Mouse (Mus musculus) intestine, embryonic 15.5 days (tissue): ENCODE results near the gene Mapre3. TPM values are rescaled to one million over a fixed set of nuclear protein-coding genes. Genes with fewer than 3 reads are reported as not detected.
A peak's percentile ranks its signal among the peaks of the same experiment; 100 is the strongest.

Source experiments
- ATAC-seq: fragments of 200-750 bp; cut with Nextera tagmentation; 2 replicates; pipeline ENCODE4 v1.8.0; 2017; ENCODE audit warnings: moderate TSS enrichment, moderate library complexity
- H3K27ac ChIP-seq: fragments of 300-500 bp; sonication (generic); 2 replicates; pipeline ENCODE4 v1.5.1; 2015; ENCODE audit warnings: mild to moderate bottlenecking, inconsistent platforms
- H3K27me3 ChIP-seq: fragments of 300-500 bp; sonication (generic); replicated peaks from 2 replicates; pipeline ENCODE4 v1.6.1; 2015; ENCODE audit warnings: inconsistent platforms
- H3K36me3 ChIP-seq: fragments of 300-500 bp; sonication (generic); 2 replicates; pipeline ENCODE4 v1.6.1; 2015; ENCODE audit warnings: inconsistent platforms
- H3K4me1 ChIP-seq: fragments of 300-500 bp; sonication (generic); replicated peaks from 2 replicates; pipeline ENCODE4 v1.6.1; 2015; ENCODE audit warnings: inconsistent platforms
- H3K4me2 ChIP-seq: fragments of 300-500 bp; sonication (generic); replicated peaks from 2 replicates; pipeline ENCODE4 v1.6.1; 2015; ENCODE audit warnings: mild to moderate bottlenecking, inconsistent platforms
- H3K4me3 ChIP-seq: fragments of 300-500 bp; sonication (generic); replicated peaks from 2 replicates; pipeline ENCODE4 v1.5.1; 2015; ENCODE audit warnings: inconsistent platforms
- H3K9ac ChIP-seq: fragments of 300-500 bp; sonication (generic); 2 replicates; pipeline ENCODE4 v1.6.1; 2015; ENCODE audit warnings: inconsistent platforms
- H3K9me3 ChIP-seq: fragments of 300-500 bp; sonication (generic); 2 replicates; pipeline ENCODE4 v1.6.1; 2016; ENCODE audit warnings: inconsistent platforms
- WGBS: fragments of 180-500 bp; shearing (Covaris S2); methylation state at CpG from one replicate; pipeline ENCODE4 v1.1.7; 2015; 5-methylcytosine and 5-hydroxymethylcytosine counted together
- polyA plus RNA-seq: library from polyadenylated mRNA; unstranded; fragments of >200 nt; fragmentation: Nextera tagmentation; extraction: Ambion mirVana; gene quantifications from 2 replicates; pipeline ENCODE4 v1.2.1, GENCODE M21; 2015

Gene Mapre3
- polyA plus RNA-seq, 1 experiment from 2014 or later = 17.4 TPM

DNA sequence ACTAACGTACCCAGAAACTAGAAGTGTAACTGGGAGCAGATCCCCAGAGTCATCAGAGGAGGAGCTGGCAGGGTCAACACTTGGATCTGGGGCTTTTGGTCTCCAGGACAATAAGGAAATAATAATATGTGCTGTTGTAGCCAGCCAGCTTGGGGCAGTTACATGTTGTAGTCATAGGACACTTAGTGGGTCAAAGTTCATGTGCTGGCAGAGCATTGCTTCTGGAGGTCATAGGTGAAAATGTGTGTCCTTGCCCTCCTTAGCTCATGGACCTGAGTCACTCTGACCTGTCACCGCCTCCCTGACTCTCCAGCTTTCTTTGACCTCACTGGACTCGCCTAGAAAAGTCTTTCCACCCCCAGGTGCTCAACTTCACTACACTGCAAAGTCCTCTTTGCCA lies 19.0 kb downstream of the Mapre3 start:
- Histone ChIP-seq H3K36me3 (no peaks in the 10 kb centered on the region), H3K9me3 (no peaks in the 10 kb centered on the region), H3K27ac (no peak overlapping the region), H3K4me1 (no peaks in the 10 kb centered on the region), H3K4me2 (no peak overlapping the region), H3K9ac (no peak overlapping the region), H3K27me3 (no peaks in the 10 kb centered on the region), H3K4me3 (no peak overlapping the region)
- 87% methylated on average over 3 of the region's 3 CpGs for WGBS
- ATAC-seq = peak; percentile 53; the same call in 1 of the 2 replicates

DNA sequence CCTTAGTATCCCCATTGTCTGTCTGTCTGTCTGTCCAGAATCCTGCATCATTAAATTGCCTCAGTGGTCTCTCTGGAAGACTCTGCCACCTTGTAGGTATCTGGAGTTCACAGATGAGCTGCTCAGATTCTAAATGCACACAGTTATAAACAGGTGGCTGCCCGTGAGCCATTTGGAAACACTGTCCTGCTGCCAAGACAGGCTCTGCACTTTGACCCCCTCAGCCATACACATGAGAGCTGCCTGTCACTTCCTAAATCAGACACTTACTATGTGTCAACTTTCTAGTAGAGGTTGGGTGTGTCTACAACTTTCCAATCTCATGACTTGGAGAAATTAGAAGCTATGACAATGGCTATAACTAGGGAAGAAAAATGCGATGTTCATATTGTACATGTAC lies 25.3 kb downstream of the Mapre3 start:
- ATAC-seq = no peak
- Histone ChIP-seq H3K9me3 (no peaks in the 10 kb centered on the region), H3K36me3 (no peaks in the 10 kb centered on the region), H3K4me3 (no peak overlapping the region), H3K4me2 (no peak overlapping the region), H3K27ac (no peak overlapping the region), H3K4me1 (no peaks in the 10 kb centered on the region), H3K9ac (no peak overlapping the region), H3K27me3 (no peaks in the 10 kb centered on the region)
- 69% methylated on average over 2 of the region's 2 CpGs for WGBS

DNA sequence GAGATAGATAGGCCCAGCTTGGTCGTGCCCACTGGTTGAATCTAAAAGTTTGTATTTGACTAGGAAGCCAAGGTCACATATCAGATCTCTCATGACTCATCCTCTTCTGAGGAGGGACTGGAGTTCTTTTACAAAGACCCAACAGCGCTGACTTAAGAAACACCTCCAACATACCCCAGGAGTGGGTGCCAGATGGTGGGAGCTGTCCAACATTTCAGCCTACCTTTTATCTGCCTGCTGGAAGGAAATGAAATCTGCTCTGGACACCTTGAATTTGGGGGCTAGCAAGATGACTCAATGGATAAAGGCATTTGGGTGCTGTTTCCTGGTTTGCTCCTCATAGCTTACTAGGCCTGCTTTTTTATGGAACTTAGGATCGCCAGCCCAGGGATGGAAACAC lies 27.5 kb downstream of the Mapre3 start:
- H3K27ac ChIP-seq = no peak overlapping the region
- H3K9me3 ChIP-seq = no peaks in the 10 kb centered on the region
- no peaks in the 10 kb centered on the region for H3K4me1 ChIP-seq
- WGBS = 46% methylated on average over 3 of the region's 3 CpGs
- H3K36me3 ChIP-seq = no peaks in the 10 kb centered on the region
- ATAC-seq = no peak
- no peaks in the 10 kb centered on the region for H3K27me3 ChIP-seq
- H3K9ac ChIP-seq = no peak overlapping the region
- no peak overlapping the region for H3K4me2 ChIP-seq
- H3K4me3 ChIP-seq = no peak overlapping the region

DNA sequence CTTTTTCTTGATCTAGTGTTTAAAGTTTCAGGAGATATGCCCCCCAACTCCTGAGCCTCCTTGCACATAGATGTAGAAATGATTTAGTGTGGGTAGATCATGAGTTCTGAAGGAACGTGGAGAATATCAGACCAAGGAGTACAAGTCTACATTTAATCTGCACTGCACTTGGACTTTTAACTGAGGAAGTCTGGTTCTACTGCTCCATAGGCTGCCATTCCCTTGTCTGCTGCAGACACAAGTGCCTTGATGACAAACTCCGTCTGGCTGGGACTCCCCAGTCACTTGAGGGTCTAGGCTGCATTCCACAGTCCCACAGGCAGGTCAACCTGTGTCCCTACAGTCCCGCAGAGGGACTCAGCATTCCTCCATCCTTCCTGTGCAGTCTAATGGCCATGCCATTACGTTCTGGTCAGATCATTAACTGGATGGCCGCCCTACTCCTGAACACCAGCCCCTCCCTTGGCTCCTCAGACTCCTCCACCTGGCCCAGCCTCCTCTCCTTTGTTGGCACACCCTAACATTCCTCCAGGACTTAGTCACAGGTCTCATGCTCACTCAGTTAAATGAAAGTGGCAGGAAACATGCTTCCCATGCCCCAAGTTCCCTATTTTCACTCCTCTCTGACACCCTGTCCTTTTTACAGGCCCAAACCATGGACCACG lies 35.6 kb downstream of the Mapre3 start:
- no peaks in the 10 kb centered on the region for H3K36me3 ChIP-seq
- no peak overlapping the region for H3K4me3 ChIP-seq
- H3K27me3 ChIP-seq = no peaks in the 10 kb centered on the region
- no peak overlapping the region for H3K9ac ChIP-seq
- H3K9me3 ChIP-seq = no peaks in the 10 kb centered on the region
- peak; percentile 96 for ATAC-seq
- 38% methylated on average over 6 of the region's 6 CpGs for WGBS
- H3K4me2 ChIP-seq = 0 out of 2 replicates have a peak overlapping the region, but pooled peaks have one; percentile 22
- peaks cover 6% of the 10 kb centered on the region; the same call in 1 of the 2 replicates for H3K4me1 ChIP-seq
- peak overlapping the region; percentile 60; the same call in 1 of the 2 replicates for H3K27ac ChIP-seq

DNA sequence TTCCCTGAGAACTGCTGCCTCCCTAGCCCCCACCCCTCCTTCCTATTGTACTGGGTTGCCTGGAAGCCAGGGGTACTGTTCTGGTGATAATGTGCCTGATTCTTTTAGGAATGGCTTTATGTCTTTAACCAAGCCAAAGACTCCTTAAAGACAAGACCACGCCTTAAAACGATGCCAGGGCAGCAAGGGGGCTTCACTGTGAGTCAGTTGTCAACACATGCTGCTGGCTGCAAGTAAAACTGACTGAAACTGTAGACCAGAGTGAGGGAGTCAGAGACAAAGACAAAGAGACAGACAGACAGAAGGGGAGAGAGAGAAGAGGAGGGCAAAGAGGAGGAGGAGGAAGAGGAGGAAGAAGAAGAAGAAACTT lies 36.1 kb downstream of the Mapre3 start:
- WGBS = 74% methylated on average over 2 of the region's 2 CpGs
- H3K4me2 ChIP-seq = no peak overlapping the region

DNA sequence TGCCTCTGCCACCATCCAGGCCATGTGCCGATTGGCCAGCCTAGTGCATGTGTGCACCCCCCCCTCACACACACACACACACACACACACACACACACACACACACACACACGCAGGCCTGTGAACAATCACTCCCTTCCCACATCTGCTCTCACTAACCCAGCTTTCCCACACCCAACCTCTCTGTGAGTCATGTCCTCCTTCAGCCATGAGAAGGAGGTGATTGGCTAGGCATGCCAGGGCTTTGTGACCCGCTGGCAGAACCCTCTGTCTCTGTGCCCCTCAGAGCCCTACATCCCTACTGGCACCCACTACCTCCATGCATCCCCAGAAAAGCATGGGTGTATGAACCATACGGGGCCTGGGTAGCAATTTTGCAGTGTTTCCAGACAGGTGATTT lies 39.1 kb downstream of the Mapre3 start:
- no peak overlapping the region for H3K9ac ChIP-seq
- H3K4me3 ChIP-seq = no peak overlapping the region
- H3K36me3 ChIP-seq = no peaks in the 10 kb centered on the region
- no peaks in the 10 kb centered on the region for H3K9me3 ChIP-seq
- ATAC-seq = no peak
- 80% methylated on average over 4 of the region's 4 CpGs for WGBS
- no peak overlapping the region for H3K27ac ChIP-seq
- H3K27me3 ChIP-seq = no peaks in the 10 kb centered on the region
- no peak overlapping the region for H3K4me2 ChIP-seq
- peaks cover 6% of the 10 kb centered on the region; the same call in 1 of the 2 replicates for H3K4me1 ChIP-seq

More for the DNA sequence above, 36.1 kb downstream of the Mapre3 start:
- Histone ChIP-seq H3K27me3 (no peaks in the 10 kb centered on the region), H3K4me3 (no peak overlapping the region), H3K4me1 (peaks cover 6% of the 10 kb centered on the region; the same call in 1 of the 2 replicates), H3K27ac (peak overlapping the region; percentile 60; the same call in 1 of the 2 replicates), H3K36me3 (no peaks in the 10 kb centered on the region), H3K9me3 (no peaks in the 10 kb centered on the region), H3K9ac (no peak overlapping the region)
- 0 out of 2 replicates have a peak, but pooled peaks have one; percentile 5 for ATAC-seq

DNA sequence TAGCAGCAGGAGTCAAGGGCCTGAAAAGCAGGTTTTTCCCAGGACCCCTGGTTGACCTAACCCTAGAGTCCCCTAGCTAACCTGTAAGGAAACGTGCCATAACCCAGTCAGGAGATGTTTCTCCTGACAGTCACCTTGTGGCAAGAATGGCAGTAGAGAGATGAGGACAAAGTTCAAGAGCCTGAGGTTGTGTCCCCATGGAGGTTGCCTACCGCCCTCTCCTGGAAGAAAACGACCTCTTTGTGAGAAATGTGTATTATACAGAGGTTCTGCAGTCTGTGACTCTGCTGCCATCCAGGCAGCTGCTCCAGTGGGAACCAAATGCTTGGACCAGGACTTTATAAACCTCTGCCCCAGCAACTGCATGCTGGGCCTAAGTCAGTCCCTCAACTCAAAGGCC lies 41.2 kb downstream of the Mapre3 start:
- Histone ChIP-seq H3K27me3 (no peaks in the 10 kb centered on the region), H3K4me3 (no peak overlapping the region)

DNA sequence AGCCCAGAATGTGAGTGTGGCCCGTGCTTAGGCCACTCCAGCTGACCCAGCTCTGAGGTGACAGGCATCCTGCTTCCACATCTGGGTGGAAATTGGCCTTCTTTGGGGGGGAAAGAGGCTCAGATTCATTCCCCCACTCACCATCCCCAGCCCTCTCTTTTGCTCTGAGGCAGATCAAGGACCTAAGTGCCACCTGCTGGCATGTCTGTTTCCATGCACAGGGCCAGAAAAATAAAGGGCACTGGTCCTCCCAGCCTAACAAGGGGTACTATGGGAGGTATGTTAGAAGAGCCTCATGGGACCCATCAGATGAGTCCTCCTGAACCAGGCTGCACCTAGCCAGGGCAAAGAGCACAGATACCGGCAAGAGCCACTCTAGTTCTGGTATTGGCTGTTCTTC lies 41.7 kb downstream of the Mapre3 start:
- Histone ChIP-seq H3K36me3 (no peaks in the 10 kb centered on the region), H3K4me1 (0 out of 2 replicates have a peak, but pooled peaks cover 2% of the 10 kb centered on the region), H3K4me3 (no peak overlapping the region), H3K27me3 (no peaks in the 10 kb centered on the region), H3K9me3 (no peaks in the 10 kb centered on the region), H3K9ac (no peak overlapping the region), H3K4me2 (no peak overlapping the region), H3K27ac (no peak overlapping the region)
- ATAC-seq = no peak
- WGBS = 82% methylated on average over 2 of the region's 2 CpGs

More for the DNA sequence above, 41.2 kb downstream of the Mapre3 start:
- no peak overlapping the region for H3K27ac ChIP-seq
- H3K4me2 ChIP-seq = no peak overlapping the region
- WGBS = 50% methylated on average over 3 of the region's 3 CpGs
- no peak for ATAC-seq
- H3K9ac ChIP-seq = no peak overlapping the region
- H3K36me3 ChIP-seq = no peaks in the 10 kb centered on the region
- 0 out of 2 replicates have a peak, but pooled peaks cover 3% of the 10 kb centered on the region for H3K4me1 ChIP-seq
- H3K9me3 ChIP-seq = no peaks in the 10 kb centered on the region

DNA sequence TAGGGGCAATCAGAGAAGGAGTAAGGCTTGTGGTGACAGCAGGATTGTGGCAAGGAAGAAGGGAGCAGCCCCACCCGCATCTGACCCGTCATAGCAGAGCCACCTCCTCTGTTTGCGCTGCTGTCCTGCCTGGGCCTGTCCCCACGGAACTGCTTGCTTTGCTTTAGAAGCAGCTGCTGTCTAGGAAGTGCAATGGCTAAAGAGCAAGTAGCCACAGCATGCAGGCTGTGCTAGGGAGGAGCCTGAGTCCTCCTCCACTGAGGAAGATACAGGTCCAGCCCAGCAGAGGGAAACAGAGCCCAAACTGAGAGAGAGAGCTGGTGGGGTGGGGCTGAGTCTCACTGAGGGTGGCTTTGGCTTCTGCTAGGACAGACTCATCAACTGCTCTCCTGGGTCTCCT lies 49.4 kb downstream of the Mapre3 start:
- 0 out of 2 replicates have a peak, but pooled peaks cover under 1% of the 10 kb centered on the region for H3K4me1 ChIP-seq
- H3K4me3 ChIP-seq = no peak overlapping the region
- no peak overlapping the region for H3K4me2 ChIP-seq
- no peaks in the 10 kb centered on the region for H3K36me3 ChIP-seq
- no peaks in the 10 kb centered on the region for H3K9me3 ChIP-seq
- no peak; the same call in 1 of the 2 replicates for ATAC-seq
- H3K27ac ChIP-seq = no peak overlapping the region
- 33% methylated on average over 4 of the region's 4 CpGs for WGBS
- H3K27me3 ChIP-seq = no peaks in the 10 kb centered on the region
- H3K9ac ChIP-seq = no peak overlapping the region

DNA sequence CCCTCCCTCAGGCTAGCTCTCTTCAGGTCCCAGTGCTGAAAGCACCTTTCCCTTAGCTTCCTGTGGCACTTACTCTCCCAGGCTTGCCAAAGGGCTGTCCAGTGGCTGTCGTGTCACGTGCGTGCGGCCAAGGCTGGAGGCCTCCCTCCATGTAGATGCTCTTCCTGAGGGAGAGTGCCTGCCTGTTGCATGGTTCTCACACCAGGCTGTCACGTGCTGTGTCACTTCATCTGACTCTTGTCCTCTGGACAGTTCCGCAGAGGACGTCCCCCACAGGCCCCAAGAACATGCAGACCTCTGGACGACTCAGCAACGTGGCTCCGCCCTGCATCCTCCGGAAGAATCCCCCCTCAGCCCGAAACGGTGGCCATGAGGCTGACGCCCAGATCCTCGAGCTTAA lies 49.9 kb downstream of the Mapre3 start:
- Histone ChIP-seq H3K27me3 (no peaks in the 10 kb centered on the region), H3K9ac (no peak overlapping the region), H3K27ac (no peak overlapping the region), H3K4me1 (0 out of 2 replicates have a peak, but pooled peaks cover 3% of the 10 kb centered on the region), H3K36me3 (no peaks in the 10 kb centered on the region), H3K4me3 (no peak overlapping the region), H3K9me3 (no peaks in the 10 kb centered on the region), H3K4me2 (no peak overlapping the region)
- 53% methylated on average over 15 of the region's 15 CpGs for WGBS
- no peak; the same call in 1 of the 2 replicates for ATAC-seq

DNA sequence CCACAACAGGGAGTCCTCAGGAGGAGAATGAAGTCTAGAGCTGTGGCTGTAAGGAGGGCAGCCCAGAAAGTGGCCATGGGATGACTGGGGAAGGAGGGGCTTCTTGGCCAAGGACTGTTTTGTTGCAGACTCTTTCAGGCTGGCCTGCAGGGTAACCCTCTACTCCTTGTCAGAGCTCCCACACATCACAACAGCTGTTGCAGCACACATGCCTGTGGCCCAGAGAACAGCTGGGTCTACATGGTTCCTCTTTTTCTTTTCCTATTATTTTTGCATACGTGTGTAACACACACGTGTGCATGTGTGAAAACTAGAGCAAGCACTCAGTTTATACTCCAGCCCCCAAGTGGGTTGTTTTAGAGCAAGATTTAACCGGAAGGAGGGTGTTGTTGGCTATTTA lies 52.4 kb downstream of the Mapre3 start:
- 79% methylated on average over 3 of the region's 3 CpGs for WGBS
- peaks cover 5% of the 10 kb centered on the region; the same call in 1 of the 2 replicates for H3K36me3 ChIP-seq
- no peak for ATAC-seq

DNA sequence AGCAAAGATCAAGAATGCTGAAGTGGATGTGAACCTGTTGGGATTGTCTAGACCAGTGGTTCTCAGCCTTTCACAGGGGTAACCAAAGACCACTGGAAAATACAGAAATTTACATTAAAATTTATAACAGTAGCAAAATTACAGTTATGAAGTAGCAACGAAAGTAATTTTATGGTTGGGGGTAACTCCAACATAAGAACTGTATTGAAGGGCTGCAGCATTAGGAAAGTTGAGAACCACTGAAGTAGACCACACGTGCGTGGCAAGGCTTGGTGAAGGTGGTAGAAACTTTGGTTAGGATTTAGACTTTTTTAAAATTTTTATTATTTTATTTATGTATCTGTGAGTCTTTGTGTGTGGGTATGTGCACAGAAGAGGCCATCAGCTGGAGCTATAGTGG lies 53.3 kb downstream of the Mapre3 start, which contains the start of gene Tmem214:
Tmem214 (plus strand) TSS at position 301 of the 400 bp plus-strand sequence.
- WGBS = 93% methylated on average over 3 of the region's 3 CpGs
- Histone ChIP-seq H3K36me3 (peaks cover 13% of the 10 kb centered on the region; the same call in 1 of the 2 replicates), H3K27me3 (no peaks in the 10 kb centered on the region), H3K4me1 (peaks cover 12% of the 10 kb centered on the region), H3K4me2 (peak within 1 kb of the TSS; percentile 71), H3K9ac (no peak within 1 kb of the TSS), H3K9me3 (no peaks in the 10 kb centered on the region), H3K4me3 (no peak within 1 kb of the TSS), H3K27ac (no peak within 1 kb of the TSS)
- ATAC-seq = no peak

More for the DNA sequence above, 52.4 kb downstream of the Mapre3 start:
- H3K4me3 ChIP-seq = no peak overlapping the region
- no peak overlapping the region for H3K27ac ChIP-seq
- no peaks in the 10 kb centered on the region for H3K9me3 ChIP-seq
- H3K27me3 ChIP-seq = no peaks in the 10 kb centered on the region
- peaks cover 12% of the 10 kb centered on the region for H3K4me1 ChIP-seq
- H3K9ac ChIP-seq = no peak overlapping the region
- H3K4me2 ChIP-seq = no peak overlapping the region
